8 mouse cellular contexts compared by ENCODE assay signal in genomic region chr2:113849141-113849540, GRCm38 (mm10). TPM values are rescaled to one million over a fixed set of nuclear protein-coding genes. Genes with fewer than 3 reads are reported as not detected.
DNase-seq lines count a peak whose midpoint lies in the region; ATAC-seq and TF ChIP-seq lines count a peak whose summit lies in the region.

No protein-coding gene starts in this region.

- ATAC-seq in liver, embryonic 14.5 days (ENCODE audit: insufficient read depth): no peak

- DNase-seq in gastrocnemius, adult 2 months: no peak
- no peak for DNase-seq in gastrocnemius, postnatal 4 days (ENCODE audit: low spot score in 2 of 2)
- DNase-seq in forebrain, embryonic 10.5 days (ENCODE audit: extremely low spot score, low spot score): peak; percentile 25
- DNase-seq in liver, embryonic 14.5 days (ENCODE audit: low read depth in 3 of 3, low spot score in 3 of 3): no peak
- DNase-seq in ovary, postnatal 14 days (ENCODE audit: low spot score): no peak
- no peak for DNase-seq in spleen, postnatal 4 days (ENCODE audit: low spot score in 2 of 2)
- no peak for DNase-seq in B cell, adult 2 months

- 4% methylated on average over 3 of the region's 3 CpGs for WGBS in forebrain, embryonic 10.5 days
- WGBS in liver, embryonic 14.5 days (ENCODE audit: insufficient replicate concordance): 5% methylated on average over 3 of the region's 3 CpGs

- peak overlapping the region; percentile 95 for H3K4me2 ChIP-seq in liver, embryonic 14.5 days (ENCODE audit: low read depth)

- no peak for TF ChIP-seq EP300 in liver, embryonic 14.5 days (IDR thresholded peaks at IDR 0.05; ENCODE audit: low read depth)

- H3K9me3 ChIP-seq in forebrain, embryonic 10.5 days: no peaks in the 10 kb centered on the region
- H3K9me3 ChIP-seq in liver, embryonic 14.5 days (ENCODE audit: control insufficient read depth, low read length): no peaks in the 10 kb centered on the region

- H3K27me3 ChIP-seq in C2C12 (ENCODE audit: control insufficient read depth, insufficient read depth, insufficient read length): no peaks in the 10 kb centered on the region
- H3K27me3 ChIP-seq in forebrain, embryonic 10.5 days (ENCODE audit: poor library complexity, severe bottlenecking): no peaks in the 10 kb centered on the region
- H3K27me3 ChIP-seq in liver, embryonic 14.5 days (ENCODE audit: control insufficient read depth, insufficient read depth, low read length): no peaks in the 10 kb centered on the region

- peak overlapping the region; percentile 99 for H3K27ac ChIP-seq in gastrocnemius, adult 2 months
- H3K27ac ChIP-seq in forebrain, embryonic 10.5 days: peak overlapping the region; percentile 94
- peak overlapping the region; percentile 56; the same call in 1 of the 2 replicates for H3K27ac ChIP-seq in liver, embryonic 14.5 days

- H3ac ChIP-seq in C2C12 (ENCODE audit: control insufficient read depth, insufficient read length, low read depth): peak overlapping the region; percentile 30

- peaks cover 43% of the 10 kb centered on the region for H3K79me3 ChIP-seq in C2C12 (ENCODE audit: low read depth)

- TF ChIP-seq CTCF in gastrocnemius, adult 2 months (IDR thresholded peaks at IDR 0.05): no peak
- no peak for TF ChIP-seq CTCF in C2C12 (IDR thresholded peaks at IDR 0.05; ENCODE audit: control insufficient read depth, insufficient read depth, insufficient read length)
- TF ChIP-seq CTCF in liver, embryonic 14.5 days (IDR thresholded peaks at IDR 0.05; ENCODE audit: low read depth): no peak

- H3K9ac ChIP-seq in liver, embryonic 14.5 days (replicated peaks): peak overlapping the region; percentile 52

- H3K4me3 ChIP-seq in gastrocnemius, adult 2 months: peak overlapping the region; percentile 94
- H3K4me3 ChIP-seq in C2C12 (ENCODE audit: insufficient read depth, poor library complexity, severe bottlenecking): peak overlapping the region; percentile 93
- peak overlapping the region; percentile 85 for H3K4me3 ChIP-seq in forebrain, embryonic 10.5 days
- peak overlapping the region; percentile 89 to 98 for H3K4me3 ChIP-seq in liver, embryonic 14.5 days (ENCODE audit: insufficient read depth in 1 of 2, low read depth in 2 of 2, low read length in 2 of 2)

- peaks cover 25% of the 10 kb centered on the region for H3K4me1 ChIP-seq in forebrain, embryonic 10.5 days
- peaks cover 10 to 14% of the 10 kb centered on the region in 2 experiments for H3K4me1 ChIP-seq in liver, embryonic 14.5 days (replicated peaks; ENCODE audit: control insufficient read depth in 2 of 2, insufficient read depth in 2 of 2, low read length in 1 of 2)

- peaks cover 29% of the 10 kb centered on the region for H3K36me3 ChIP-seq in C2C12 (ENCODE audit: control insufficient read depth, insufficient read depth)
- peaks cover 11% of the 10 kb centered on the region for H3K36me3 ChIP-seq in forebrain, embryonic 10.5 days (replicated peaks)
- peaks cover 9% of the 10 kb centered on the region for H3K36me3 ChIP-seq in liver, embryonic 14.5 days (replicated peaks; ENCODE audit: control insufficient read depth, insufficient read depth, low read depth)

- H3K79me2 ChIP-seq in C2C12 (ENCODE audit: control insufficient read depth, insufficient read depth): peaks cover 44% of the 10 kb centered on the region

- intact Hi-C loops in gastrocnemius, adult 2 months (cut with DNase I): loop anchor here (10.0 kb wide), 1 partner anchor 806 kb away; the partner anchor contains the start of gene Dph6

TF ChIP-seq in C2C12, 6 proteins besides CTCF, POLR2A, EP300 and RAD21:
- no peak for TF ChIP-seq MYOD1 (IDR thresholded peaks at IDR 0.05; ENCODE audit: control insufficient read depth, insufficient read length, low read depth)
- no peak for TF ChIP-seq MYOG (IDR thresholded peaks at IDR 0.05; ENCODE audit: control insufficient read depth, extremely low read depth, insufficient read length)
- TF ChIP-seq MAX (IDR thresholded peaks at IDR 0.05): no peak
- TF ChIP-seq FOSL1 (IDR thresholded peaks at IDR 0.05; ENCODE audit: insufficient read depth, low read length, poor library complexity, severe bottlenecking): no peak
- TF ChIP-seq USF1 (IDR thresholded peaks at IDR 0.05; ENCODE audit: low read depth): no peak
- TF ChIP-seq CEBPB (IDR thresholded peaks at IDR 0.05; ENCODE audit: low read depth): no peak

RNA-seq across cellular contexts. Expression of gene Arhgap11a, which starts 0.7 kb away (rescaled TPM):
- 1 to 10 TPM in 1 of 2 experiments, under 1 TPM in 1; 0.86 to 1.0 TPM for total RNA-seq in gastrocnemius, adult 2 months (2021)
- 10 to 100 TPM; 14.9 to 15.8 TPM for total RNA-seq in gastrocnemius, postnatal 4 days (2021)
- polyA plus RNA-seq in C2C12 (2012; fragmentation: generic; extraction: Trizol): 12.4 TPM
- polyA plus RNA-seq in forebrain, embryonic 10.5 days (2016; fragmentation: Nextera tagmentation; extraction: Ambion mirVana): 39.2 and 40.2 TPM in 2 replicates
- polyA plus RNA-seq in liver, embryonic 14.5 days (2012; rRNA removed): 9.3 and 14.4 TPM in 2 replicates
- 3.6 and 3.9 TPM in 2 replicates for polyA plus RNA-seq in liver, embryonic 14.5 days (2014; fragmentation: Nextera tagmentation; extraction: Ambion mirVana)

RNA-seq across cellular contexts. Expression of gene Scg5, which starts 20.2 kb away (rescaled TPM):
- total RNA-seq in gastrocnemius, adult 2 months (2021): not detected
- total RNA-seq in gastrocnemius, postnatal 4 days (2021): 1 to 10 TPM in 1 of 2 experiments, under 1 TPM in 1; 0.86 to 1.1 TPM
- polyA plus RNA-seq in C2C12 (2012; fragmentation: generic; extraction: Trizol): 0.05 TPM
- 16.6 and 17.9 TPM in 2 replicates for polyA plus RNA-seq in forebrain, embryonic 10.5 days (2016; fragmentation: Nextera tagmentation; extraction: Ambion mirVana)
- polyA plus RNA-seq in liver, embryonic 14.5 days (2012; rRNA removed): 0.13 TPM in 2 replicates
- polyA plus RNA-seq in liver, embryonic 14.5 days (2014; fragmentation: Nextera tagmentation; extraction: Ambion mirVana): not detected in 2 replicates

Comparison
In these comparisons a context has a peak if more than half of its experiments do, and no peak if none do; other contexts are left out.
1. RNA of gene Scg5, which starts 20.2 kb away (polyA plus RNA-seq): 16.6 to 17.9 TPM in forebrain, embryonic 10.5 days; 0.13 TPM in liver, embryonic 14.5 days and 0.05 TPM in C2C12 (single experiment); every median in the first group is over 10 times any median in the second.
2. Peak in every context shown above with its lines, with median percentiles within 50 percentile points of each other: H3K27ac ChIP-seq and H3K4me3 ChIP-seq.